Mouse (Mus musculus) liver, embryonic 15.5 days (tissue): ENCODE measurements around the gene Tmem41b. TPM values are rescaled to one million over a fixed set of nuclear protein-coding genes. Genes with fewer than 3 reads are reported as not detected.

ENCODE experiments used
- polyA plus RNA-seq: library from polyadenylated mRNA; unstranded; fragments of >200 nt; fragmentation: Nextera tagmentation; extraction: Ambion mirVana; gene quantifications from 2 replicates; pipeline ENCODE4 v1.2.1, GENCODE M21; 2015

The Tmem41b gene
- polyA plus RNA-seq, 1 experiment from 2014 or later, result 27.9 TPM

Other genes with a start within 250 kb of the Tmem41b start
- gene Tmem9b, start 234.1 kb downstream of the Tmem41b start, polyA plus RNA-seq, result 30.2 and 30.5 TPM in 2 replicates
- 0.23 and 0.28 TPM in 2 replicates for gene Nrip3, start 204.9 kb downstream of the Tmem41b start, polyA plus RNA-seq
- 0.05 and 0.22 TPM in 2 replicates for gene Scube2, start 121.2 kb downstream of the Tmem41b start, polyA plus RNA-seq
- gene Dennd5a, start 26.5 kb downstream of the Tmem41b start, polyA plus RNA-seq, result 7.1 and 7.6 TPM in 2 replicates
- gene Ipo7, start 31.3 kb upstream of the Tmem41b start, polyA plus RNA-seq, result 18.4 and 20.3 TPM in 2 replicates
- gene Zfp143, start 74.3 kb upstream of the Tmem41b start, polyA plus RNA-seq, result 10.2 and 10.3 TPM in 2 replicates
- gene Wee1, start 135.1 kb upstream of the Tmem41b start, polyA plus RNA-seq, result 9.0 and 9.1 TPM in 2 replicates
- gene Swap70, start 234.8 kb upstream of the Tmem41b start, polyA plus RNA-seq, result 7.8 and 9.0 TPM in 2 replicates